Mouse (Mus musculus) thymus, postnatal 0 days (tissue): ENCODE data around the gene Pdcd1. TPM values are rescaled to one million over a fixed set of nuclear protein-coding genes. Genes with fewer than 3 reads are reported as not detected.
"Not testable (repeated sequence)": the region's sequence is repeated elsewhere in the genome, so short reads cannot be mapped to it uniquely, and the experiment has no call there.

Experiments used
- DNase-seq: peaks from one replicate; pipeline ENCODE4 v3.0.0-alpha.2; 2015; ENCODE audit warnings: low spot score
- polyA plus RNA-seq: library from polyadenylated mRNA; unstranded; fragments of >200 nt; fragmentation: Nextera tagmentation; extraction: Ambion mirVana; gene quantifications from 2 replicates; pipeline ENCODE4 v1.2.1, GENCODE M21; 2015

Pdcd1 gene
- polyA plus RNA-seq, 1 experiment from 2014 or later = 17.6 TPM

- no peak for DNase-seq
Measured at GRCm38 (mm10) chr1:94033075-94033602, 19.2 kb downstream of the Pdcd1 start.

- no peak for DNase-seq
Measured at GRCm38 (mm10) chr1:94028741-94029140, 23.6 kb downstream of the Pdcd1 start.

- DNase-seq = no peak
Measured at GRCm38 (mm10) chr1:94027506-94028108, 24.7 kb downstream of the Pdcd1 start.

- DNase-seq = no peak
Measured at GRCm38 (mm10) chr1:94020151-94020550, 32.2 kb downstream of the Pdcd1 start, which contains the start of gene Neu4. TSS of gene Neu4 (plus strand) at chr1:94020451.

- DNase-seq = no peak
Measured at GRCm38 (mm10) chr1:94011643-94012042, 40.7 kb downstream of the Pdcd1 start.

GRCm38 (mm10) chr1:94008826-94009225, 43.5 kb downstream of the Pdcd1 start:
- not testable (repeated sequence) for DNase-seq

- DNase-seq = not testable (repeated sequence)
Measured at GRCm38 (mm10) chr1:94005954-94006506, 46.3 kb downstream of the Pdcd1 start.

- no peak for DNase-seq
Measured at GRCm38 (mm10) chr1:94001023-94001422, 51.3 kb downstream of the Pdcd1 start.

GRCm38 (mm10) chr1:93991491-93991890, 60.9 kb downstream of the Pdcd1 start:
- not testable (repeated sequence) for DNase-seq

GRCm38 (mm10) chr1:93991068-93991467, 61.3 kb downstream of the Pdcd1 start:
- DNase-seq = not testable (repeated sequence)

GRCm38 (mm10) chr1:93990209-93990608, 62.1 kb downstream of the Pdcd1 start, which contains the start of gene Gal3st2c:
TSS of gene Gal3st2c (plus strand) at chr1:93990509.
- not testable (repeated sequence) for DNase-seq

GRCm38 (mm10) chr1:93988786-93989185, 63.6 kb downstream of the Pdcd1 start:
- DNase-seq = no peak

Other genes starting within 250 kb of the Pdcd1 start
- gene Ing5, start 248.6 kb downstream of the Pdcd1 start, polyA plus RNA-seq = 14.2 and 15.0 TPM in 2 replicates
- gene D2hgdh, start 227.6 kb downstream of the Pdcd1 start, polyA plus RNA-seq = 7.6 and 8.4 TPM in 2 replicates
- 0.46 and 0.57 TPM in 2 replicates for gene Gal3st2, start 191.2 kb downstream of the Pdcd1 start, polyA plus RNA-seq
- gene Gal3st2b, start 134.2 kb downstream of the Pdcd1 start, polyA plus RNA-seq = 0.20 and 0.24 TPM in 2 replicates
- gene Gal3st2c, start 62.0 kb downstream of the Pdcd1 start, polyA plus RNA-seq = 0.01 and 0.03 TPM in 2 replicates
- gene Neu4, start 32.1 kb downstream of the Pdcd1 start, polyA plus RNA-seq = not detected in 2 replicates